In the genomic region with DNA sequence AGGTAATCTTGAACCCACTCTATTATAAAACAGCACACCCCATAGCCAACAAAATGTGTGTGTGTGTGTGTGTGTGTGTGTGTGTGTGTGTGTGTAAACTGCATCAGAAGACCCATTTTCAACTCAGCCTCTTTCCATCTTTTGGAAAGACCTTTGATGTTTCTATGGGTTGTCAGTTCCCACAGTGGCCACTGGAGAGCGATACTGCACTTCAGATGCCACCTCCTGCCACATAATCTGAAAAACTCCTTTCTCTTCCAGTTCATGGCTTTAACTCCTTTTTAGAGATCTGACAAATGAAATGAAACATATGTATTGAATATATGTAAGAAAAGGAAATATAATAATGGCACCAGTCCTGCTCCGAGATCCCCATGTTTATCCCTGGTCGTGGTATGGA, we compare ENCODE assay signal across 10 mouse cellular contexts.
DNase-seq lines count a peak whose midpoint lies in the region; ATAC-seq lines count a peak whose summit lies in the region.
"Had no signal": no experiment of that assay in that cellular context is flagged by ENCODE, and none has a peak within 500 bp of the region (broad histone marks: within the 10 kb centered on the region; RNA-seq: fewer than 3 reads in every experiment).

No protein-coding gene starts in this region.

- no peaks in the 10 kb centered on the region for H3K36me3 ChIP-seq in forebrain, embryonic 13.5 days (ENCODE audit: poor library complexity, severe bottlenecking)
- no peaks in the 10 kb centered on the region for H3K36me3 ChIP-seq in forebrain, embryonic 12.5 days (replicated peaks)
- H3K36me3 ChIP-seq in midbrain, embryonic 10.5 days: no peaks in the 10 kb centered on the region
- H3K36me3 ChIP-seq in midbrain, embryonic 15.5 days (replicated peaks): no peaks in the 10 kb centered on the region
- H3K36me3 ChIP-seq: lung, embryonic 15.5 days; stomach, embryonic 15.5 days had no signal

- no peak overlapping the region for H3K27ac ChIP-seq in forebrain, embryonic 13.5 days
- no peak overlapping the region for H3K27ac ChIP-seq in forebrain, embryonic 12.5 days
- no peak overlapping the region for H3K27ac ChIP-seq in midbrain, embryonic 10.5 days (replicated peaks)
- no peak overlapping the region for H3K27ac ChIP-seq in midbrain, embryonic 15.5 days
- H3K27ac ChIP-seq: lung, embryonic 15.5 days; stomach, embryonic 15.5 days had no signal

- no peaks in the 10 kb centered on the region for H3K27me3 ChIP-seq in forebrain, embryonic 13.5 days
- no peaks in the 10 kb centered on the region for H3K27me3 ChIP-seq in forebrain, embryonic 12.5 days
- no peaks in the 10 kb centered on the region for H3K27me3 ChIP-seq in midbrain, embryonic 10.5 days (ENCODE audit: low read depth, poor library complexity, severe bottlenecking)
- no peaks in the 10 kb centered on the region for H3K27me3 ChIP-seq in midbrain, embryonic 15.5 days (replicated peaks)
- H3K27me3 ChIP-seq: lung, embryonic 15.5 days; stomach, embryonic 15.5 days had no signal

- 50% methylated on average over 3 of the region's 3 CpGs for WGBS in forebrain, embryonic 13.5 days
- WGBS in forebrain, embryonic 12.5 days: 46% methylated on average over 3 of the region's 3 CpGs
- WGBS in midbrain, embryonic 10.5 days: 60% methylated on average over 3 of the region's 3 CpGs
- WGBS in midbrain, embryonic 15.5 days: 51% methylated on average over 3 of the region's 3 CpGs

- DNase-seq in midbrain, embryonic 10.5 days (ENCODE audit: low spot score): peak; percentile 22
- DNase-seq in embryo, embryonic 11 days: peak; percentile 34
- DNase-seq in left cerebral cortex, postnatal 14 days (ENCODE audit: low spot score in 2 of 2): peak; percentile 50 to 57
- DNase-seq in spleen, postnatal 4 days (ENCODE audit: low spot score in 2 of 2): no peak
- no peak for DNase-seq in thymus, postnatal 0 days (ENCODE audit: low spot score)

- no peaks in the 10 kb centered on the region for H3K4me1 ChIP-seq in forebrain, embryonic 13.5 days
- no peaks in the 10 kb centered on the region for H3K4me1 ChIP-seq in forebrain, embryonic 12.5 days
- no peaks in the 10 kb centered on the region for H3K4me1 ChIP-seq in midbrain, embryonic 10.5 days
- H3K4me1 ChIP-seq in midbrain, embryonic 15.5 days: no peaks in the 10 kb centered on the region
- H3K4me1 ChIP-seq: lung, embryonic 15.5 days; stomach, embryonic 15.5 days had no signal

- no peak overlapping the region for H3K4me3 ChIP-seq in forebrain, embryonic 13.5 days
- H3K4me3 ChIP-seq in forebrain, embryonic 12.5 days (replicated peaks): no peak overlapping the region
- H3K4me3 ChIP-seq in midbrain, embryonic 10.5 days: no peak overlapping the region
- H3K4me3 ChIP-seq in midbrain, embryonic 15.5 days: no peak overlapping the region
- H3K4me3 ChIP-seq: lung, embryonic 15.5 days; stomach, embryonic 15.5 days had no signal

- no peaks in the 10 kb centered on the region for H3K9me3 ChIP-seq in forebrain, embryonic 13.5 days (replicated peaks)
- H3K9me3 ChIP-seq in forebrain, embryonic 12.5 days: no peaks in the 10 kb centered on the region
- no peaks in the 10 kb centered on the region for H3K9me3 ChIP-seq in midbrain, embryonic 10.5 days (replicated peaks)
- no peaks in the 10 kb centered on the region for H3K9me3 ChIP-seq in midbrain, embryonic 15.5 days
- H3K9me3 ChIP-seq: lung, embryonic 15.5 days; stomach, embryonic 15.5 days had no signal

- H3K9ac ChIP-seq in forebrain, embryonic 13.5 days: no peak overlapping the region
- no peak overlapping the region for H3K9ac ChIP-seq in forebrain, embryonic 12.5 days
- no peak overlapping the region for H3K9ac ChIP-seq in midbrain, embryonic 15.5 days
- H3K9ac ChIP-seq: lung, embryonic 15.5 days; stomach, embryonic 15.5 days had no signal

- no peak overlapping the region for H3K4me2 ChIP-seq in forebrain, embryonic 13.5 days
- no peak overlapping the region for H3K4me2 ChIP-seq in forebrain, embryonic 12.5 days
- no peak overlapping the region for H3K4me2 ChIP-seq in midbrain, embryonic 15.5 days
- H3K4me2 ChIP-seq: lung, embryonic 15.5 days; stomach, embryonic 15.5 days had no signal

- ATAC-seq in forebrain, embryonic 13.5 days: 0 out of 2 replicates have a peak, but pooled peaks have one; percentile 41
- ATAC-seq in forebrain, embryonic 12.5 days (ENCODE audit: low FRiP score): no peak
- ATAC-seq in midbrain, embryonic 15.5 days (replicated peaks): no peak

- intact Hi-C loops in left cerebral cortex, postnatal 14 days (cut with DNase I): loop anchor here (1.0 to 10.0 kb wide), 3 partner anchors 79 to 438 kb away; a partner anchor contains a TSS

Comparison
In these comparisons a context has a peak if more than half of its experiments do, and no peak if none do; other contexts are left out.
1. DNase-seq: peak in midbrain, embryonic 10.5 days (single experiment), embryo, embryonic 11 days (single experiment) and left cerebral cortex, postnatal 14 days (2 of 2); none in spleen, postnatal 4 days (0 of 2) and thymus, postnatal 0 days (single experiment).